Mouse (Mus musculus): Measurements from ENCODE around the gene Pdik1l.

GRCm38 (mm10) chr4:134256407-134257197, 31.1 kb downstream of the Pdik1l start:
- TF ChIP-seq POLR2A (IDR thresholded peaks at IDR 0.05; ENCODE audit: borderline replicate concordance, insufficient read depth, low read length) (no peak), CTCF (IDR thresholded peaks at IDR 0.05; ENCODE audit: borderline replicate concordance, insufficient read depth, low read depth, low read length) (no peak)
